Mouse (Mus musculus) liver, embryonic 14.5 days (tissue): ENCODE data around the gene Iffo1.

Source experiments
- CTCF ChIP-seq: IDR thresholded peaks from 2 replicates; pipeline ENCODE4 v1.5.1; 2016; ENCODE audit warnings: antibody characterized with exemption, low read depth, control low read depth
- EP300 ChIP-seq: IDR thresholded peaks from 2 replicates; pipeline ENCODE4 v1.6.1; 2016; ENCODE audit warnings: antibody characterized with exemption, low read depth

- peak; percentile 75 for TF ChIP-seq CTCF
- no peak for TF ChIP-seq EP300
Observed at GRCm38 (mm10) chr6:125145001-125145400, at the start of gene Iffo1.
